Mouse (Mus musculus): ENCODE measurements around the gene Naglu. TPM values are rescaled to one million over a fixed set of nuclear protein-coding genes. Genes with fewer than 3 reads are reported as not detected.

Gene Naglu
- polyA plus RNA-seq, 1 experiment from 2014 or later: 7.0 TPM

DNA sequence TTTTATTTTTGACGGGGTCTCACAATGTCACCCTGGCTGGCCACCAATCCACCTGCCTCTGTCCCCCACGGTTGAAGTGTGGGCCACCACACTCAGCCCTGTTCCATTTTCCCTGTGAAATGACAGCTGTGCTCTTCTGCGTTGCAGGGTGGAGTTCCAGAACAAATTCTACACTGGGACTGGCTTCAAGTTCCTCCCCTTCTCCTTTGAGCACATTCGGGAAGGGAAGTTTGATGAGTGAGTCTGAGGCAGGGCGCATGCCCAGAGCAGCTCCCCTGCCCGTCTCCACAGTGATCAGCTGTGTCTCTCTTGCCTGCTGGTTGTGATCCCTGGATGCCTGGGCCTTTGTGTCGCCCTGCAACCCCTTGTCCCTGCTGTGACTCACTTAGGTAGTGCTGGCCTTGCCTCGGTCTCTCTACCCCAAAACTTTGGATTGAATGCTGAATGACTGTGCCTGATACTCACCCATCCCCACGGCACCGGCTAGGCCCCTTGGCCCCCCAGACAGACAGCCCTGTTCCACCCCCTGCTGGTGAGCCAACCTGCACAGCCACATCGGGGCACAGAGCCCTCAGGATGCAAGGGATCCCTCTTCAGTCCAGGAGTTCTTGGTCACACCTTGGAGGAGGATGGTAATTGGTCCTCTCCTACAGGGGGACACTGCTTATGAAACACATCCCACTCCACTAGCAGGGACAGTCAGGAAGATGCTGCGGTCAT is 7.5 kb upstream of the Naglu start:
- H3K27me3 ChIP-seq (ENCODE audit: control insufficient read depth, insufficient read depth, low read length): no peaks in the 10 kb centered on the region
- H3K9me3 ChIP-seq (ENCODE audit: control insufficient read depth, low read length): no peaks in the 10 kb centered on the region
- no peaks in the 10 kb centered on the region for H3K4me1 ChIP-seq (ENCODE audit: control insufficient read depth, insufficient read depth, low read length)
- ATAC-seq (ENCODE audit: low read depth): no peak
- no peak overlapping the region for H3K9ac ChIP-seq (replicated peaks; ENCODE audit: low read depth, low read length)
- H3K4me3 ChIP-seq (ENCODE audit: low read depth, low read length): no peak overlapping the region
- 82% methylated on average over 12 of the region's 12 CpGs for WGBS
- no peak overlapping the region for H3K27ac ChIP-seq (ENCODE audit: low read depth, low read length)
- H3K36me3 ChIP-seq (ENCODE audit: control insufficient read depth, insufficient read depth, low read length): peaks cover 35% of the 10 kb centered on the region
- no peak overlapping the region for H3K4me2 ChIP-seq (ENCODE audit: low read depth, low read length)

- Histone ChIP-seq H3K36me3 (ENCODE audit: control insufficient read depth, insufficient read depth, low read length) (peaks cover 34% of the 10 kb centered on the region), H3K27me3 (ENCODE audit: control insufficient read depth, insufficient read depth, low read length) (no peaks in the 10 kb centered on the region), H3K4me3 (ENCODE audit: low read depth, low read length) (no peak overlapping the region), H3K9ac (replicated peaks; ENCODE audit: low read depth, low read length) (no peak overlapping the region), H3K4me2 (ENCODE audit: low read depth, low read length) (no peak overlapping the region), H3K27ac (ENCODE audit: low read depth, low read length) (0 out of 2 replicates have a peak overlapping the region, but pooled peaks have one; percentile 39), H3K4me1 (ENCODE audit: control insufficient read depth, insufficient read depth, low read length) (no peaks in the 10 kb centered on the region), H3K9me3 (ENCODE audit: control insufficient read depth, low read length) (no peaks in the 10 kb centered on the region)
- ATAC-seq (ENCODE audit: low read depth): no peak
- WGBS: 74% methylated on average over 14 of the region's 14 CpGs
Measured at GRCm38 (mm10) chr11:101062971-101063675, 6.7 kb upstream of the Naglu start.

- no peak overlapping the region for H3K4me3 ChIP-seq (ENCODE audit: low read depth, low read length)
- H3K9me3 ChIP-seq (ENCODE audit: control insufficient read depth, low read length): no peaks in the 10 kb centered on the region
- 56% methylated on average over 12 of the region's 12 CpGs for WGBS
- no peaks in the 10 kb centered on the region for H3K4me1 ChIP-seq (ENCODE audit: control insufficient read depth, insufficient read depth, low read length)
- H3K36me3 ChIP-seq (ENCODE audit: control insufficient read depth, insufficient read depth, low read length): peaks cover 34% of the 10 kb centered on the region
- H3K27me3 ChIP-seq (ENCODE audit: control insufficient read depth, insufficient read depth, low read length): no peaks in the 10 kb centered on the region
- H3K4me2 ChIP-seq (ENCODE audit: low read depth, low read length): no peak overlapping the region
- ATAC-seq (ENCODE audit: low read depth): no peak
- H3K9ac ChIP-seq (replicated peaks; ENCODE audit: low read depth, low read length): no peak overlapping the region
- H3K27ac ChIP-seq (ENCODE audit: low read depth, low read length): peak overlapping the region; percentile 39
Measured at GRCm38 (mm10) chr11:101063676-101064327, 6.0 kb upstream of the Naglu start.

GRCm38 (mm10) chr11:101064462-101064861 is 5.3 kb upstream of the Naglu start:
- peaks cover 30% of the 10 kb centered on the region for H3K36me3 ChIP-seq (ENCODE audit: control insufficient read depth, insufficient read depth, low read length)
- no peak overlapping the region; the same call in 1 of the 2 replicates for H3K27ac ChIP-seq (ENCODE audit: low read depth, low read length)
- H3K4me3 ChIP-seq (ENCODE audit: low read depth, low read length): no peak overlapping the region
- 82% methylated on average over 4 of the region's 4 CpGs for WGBS
- H3K9ac ChIP-seq (replicated peaks; ENCODE audit: low read depth, low read length): no peak overlapping the region
- H3K4me1 ChIP-seq (ENCODE audit: control insufficient read depth, insufficient read depth, low read length): peaks cover 3% of the 10 kb centered on the region
- no peak for ATAC-seq (ENCODE audit: low read depth)
- H3K27me3 ChIP-seq (ENCODE audit: control insufficient read depth, insufficient read depth, low read length): no peaks in the 10 kb centered on the region
- H3K9me3 ChIP-seq (ENCODE audit: control insufficient read depth, low read length): no peaks in the 10 kb centered on the region
- no peak overlapping the region for H3K4me2 ChIP-seq (ENCODE audit: low read depth, low read length)

DNA sequence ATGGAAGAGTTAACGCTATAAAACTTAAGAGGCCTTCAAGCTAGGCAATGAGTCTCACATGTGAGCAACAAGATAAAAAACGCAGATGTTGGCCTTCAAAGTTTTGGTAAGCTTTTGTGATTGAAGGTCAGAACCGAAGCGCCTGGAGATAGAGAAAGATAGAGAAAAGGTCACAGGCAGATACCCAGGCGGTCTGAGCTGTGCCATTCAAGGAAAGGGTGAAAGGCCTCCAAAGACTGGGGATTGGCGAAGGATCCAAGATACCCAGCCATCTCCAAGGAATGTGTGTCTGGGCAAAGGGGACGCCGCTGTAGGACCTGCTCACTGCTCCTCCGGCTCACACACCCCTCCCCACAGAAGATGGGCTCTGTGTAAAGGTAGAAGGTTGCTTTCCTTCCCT is 4.8 kb upstream of the Naglu start:
- ATAC-seq (ENCODE audit: low read depth): no peak
- 96% methylated on average over 9 of the region's 9 CpGs for WGBS
- no peak overlapping the region for H3K4me3 ChIP-seq (ENCODE audit: low read depth, low read length)

DNA sequence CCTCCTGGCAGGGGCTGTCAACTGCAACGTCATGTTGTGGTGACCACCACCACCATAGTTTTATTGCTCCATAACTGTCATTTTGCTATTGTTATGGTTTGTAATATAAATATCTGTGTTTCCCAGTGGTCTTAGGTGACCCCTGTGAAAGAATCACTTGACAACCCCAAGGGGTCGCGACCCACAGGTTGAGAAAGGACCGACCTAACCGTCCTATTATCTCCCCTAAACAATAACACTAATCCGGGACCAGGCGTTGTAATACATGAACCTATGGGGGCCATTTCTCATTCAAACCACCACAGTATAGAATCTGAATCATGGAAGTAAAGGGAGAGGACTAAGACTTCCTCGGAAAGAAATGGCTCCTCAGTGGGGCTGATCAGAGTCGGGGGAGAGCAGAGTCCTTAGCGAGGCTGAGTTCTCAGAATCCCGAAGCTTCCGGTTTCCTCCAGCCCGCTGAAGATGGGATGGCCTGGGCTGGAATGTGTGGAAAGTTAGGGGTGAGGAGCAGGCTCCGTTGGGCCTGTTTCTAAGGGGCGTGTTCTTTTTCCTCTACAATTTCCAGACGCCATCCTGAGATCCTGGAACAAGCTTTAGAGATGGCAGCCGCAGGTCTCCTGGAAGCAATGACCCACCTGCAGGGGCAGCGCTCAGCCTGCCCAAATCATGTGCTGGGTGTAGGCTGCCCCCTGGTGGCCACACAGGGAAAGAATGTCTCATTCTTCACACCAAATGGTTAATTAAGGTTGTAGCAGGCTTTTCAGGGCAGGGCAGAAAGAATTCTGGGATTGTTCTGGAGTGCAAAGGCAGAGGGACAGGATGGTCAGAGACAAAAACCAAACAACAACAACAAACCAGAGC is 3.0 kb upstream of the Naglu start:
- Histone ChIP-seq H3K4me2 (ENCODE audit: low read depth, low read length) (peak overlapping the region; percentile 43), H3K27ac (ENCODE audit: low read depth, low read length) (no peak overlapping the region), H3K4me1 (ENCODE audit: control insufficient read depth, insufficient read depth, low read length) (peaks cover 13% of the 10 kb centered on the region), H3K4me3 (ENCODE audit: low read depth, low read length) (peak overlapping the region; percentile 3; the same call in 1 of the 2 replicates), H3K9ac (replicated peaks; ENCODE audit: low read depth, low read length) (0 out of 2 replicates have a peak overlapping the region, but pooled peaks have one; percentile 18), H3K9me3 (ENCODE audit: control insufficient read depth, low read length) (no peaks in the 10 kb centered on the region), H3K36me3 (ENCODE audit: control insufficient read depth, insufficient read depth, low read length) (peaks cover 16% of the 10 kb centered on the region), H3K27me3 (ENCODE audit: control insufficient read depth, insufficient read depth, low read length) (no peaks in the 10 kb centered on the region; the same call in 1 of the 2 replicates)
- no peak for ATAC-seq (ENCODE audit: low read depth)
- 23% methylated on average over 18 of the region's 18 CpGs for WGBS

More for the DNA sequence above, 4.8 kb upstream of the Naglu start:
- Histone ChIP-seq H3K4me1 (ENCODE audit: control insufficient read depth, insufficient read depth, low read length) (peaks cover 5% of the 10 kb centered on the region), H3K27ac (ENCODE audit: low read depth, low read length) (no peak overlapping the region), H3K9ac (replicated peaks; ENCODE audit: low read depth, low read length) (no peak overlapping the region), H3K4me2 (ENCODE audit: low read depth, low read length) (no peak overlapping the region), H3K36me3 (ENCODE audit: control insufficient read depth, insufficient read depth, low read length) (peaks cover 27% of the 10 kb centered on the region), H3K27me3 (ENCODE audit: control insufficient read depth, insufficient read depth, low read length) (no peaks in the 10 kb centered on the region), H3K9me3 (ENCODE audit: control insufficient read depth, low read length) (no peaks in the 10 kb centered on the region)

DNA sequence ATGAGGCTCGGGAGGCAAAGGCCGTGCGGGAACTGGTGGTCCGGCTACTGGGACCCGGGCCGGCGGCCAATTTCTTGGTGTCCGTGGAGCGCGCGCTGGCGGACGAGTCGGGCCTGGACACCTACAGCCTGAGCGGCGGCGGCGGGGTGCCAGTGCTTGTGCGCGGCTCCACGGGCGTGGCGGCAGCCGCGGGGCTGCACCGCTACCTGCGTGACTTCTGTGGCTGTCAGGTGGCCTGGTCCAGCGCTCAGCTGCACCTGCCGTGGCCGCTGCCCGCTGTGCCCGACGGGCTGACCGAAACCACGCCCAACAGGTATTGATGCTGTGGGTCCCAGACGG is 346 bp downstream of the Naglu start:
- Histone ChIP-seq H3K4me3 (ENCODE audit: low read depth, low read length) (peak overlapping the region; percentile 71), H3K36me3 (ENCODE audit: control insufficient read depth, insufficient read depth, low read length) (no peaks in the 10 kb centered on the region), H3K4me2 (ENCODE audit: low read depth, low read length) (peak overlapping the region; percentile 91), H3K27ac (ENCODE audit: low read depth, low read length) (peak overlapping the region; percentile 50; the same call in 1 of the 2 replicates), H3K4me1 (ENCODE audit: control insufficient read depth, insufficient read depth, low read length) (peaks cover 13% of the 10 kb centered on the region), H3K9me3 (ENCODE audit: control insufficient read depth, low read length) (no peaks in the 10 kb centered on the region), H3K27me3 (ENCODE audit: control insufficient read depth, insufficient read depth, low read length) (no peaks in the 10 kb centered on the region; the same call in 1 of the 2 replicates), H3K9ac (replicated peaks; ENCODE audit: low read depth, low read length) (peak overlapping the region; percentile 88)
- ATAC-seq (ENCODE audit: low read depth): peak; percentile 63
- 0% methylated on average over 32 of the region's 36 CpGs for WGBS

DNA sequence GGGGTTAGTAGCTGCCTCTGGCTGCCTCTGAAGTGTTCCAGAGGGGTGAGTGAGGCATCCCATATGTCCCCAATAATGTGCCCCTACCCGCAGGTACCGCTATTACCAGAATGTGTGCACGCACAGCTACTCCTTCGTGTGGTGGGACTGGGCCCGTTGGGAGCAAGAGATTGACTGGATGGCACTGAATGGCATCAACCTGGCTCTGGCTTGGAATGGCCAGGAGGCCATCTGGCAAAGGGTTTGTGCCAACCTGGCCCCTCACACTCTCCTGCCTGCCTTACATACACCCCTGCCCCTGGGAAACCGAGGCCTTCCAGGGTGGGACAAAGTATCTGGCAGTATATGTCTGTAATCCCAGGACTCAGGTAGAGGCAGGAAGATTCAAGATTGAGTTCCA is 1.2 kb downstream of the Naglu start:
- Histone ChIP-seq H3K36me3 (ENCODE audit: control insufficient read depth, insufficient read depth, low read length) (no peaks in the 10 kb centered on the region), H3K9me3 (ENCODE audit: control insufficient read depth, low read length) (no peaks in the 10 kb centered on the region), H3K4me1 (ENCODE audit: control insufficient read depth, insufficient read depth, low read length) (peaks cover 13% of the 10 kb centered on the region), H3K4me3 (ENCODE audit: low read depth, low read length) (peak overlapping the region; percentile 71; the same call in 1 of the 2 replicates), H3K4me2 (ENCODE audit: low read depth, low read length) (peak overlapping the region; percentile 91), H3K27ac (ENCODE audit: low read depth, low read length) (no peak overlapping the region), H3K27me3 (ENCODE audit: control insufficient read depth, insufficient read depth, low read length) (no peaks in the 10 kb centered on the region; the same call in 1 of the 2 replicates), H3K9ac (replicated peaks; ENCODE audit: low read depth, low read length) (peak overlapping the region; percentile 88)
- ATAC-seq (ENCODE audit: low read depth): no peak
- 72% methylated on average over 6 of the region's 6 CpGs for WGBS
